Mouse (Mus musculus) C2C12 (cell line): ENCODE results near the gene Slc41a2.

Source experiments
- CTCF ChIP-seq: IDR thresholded peaks from one replicate; pipeline ENCODE4 v1.5.1; 2011; ENCODE audit not compliant: control insufficient read depth, insufficient read depth, insufficient read length
- MAX ChIP-seq: IDR thresholded peaks from one replicate; pipeline ENCODE4 v1.6.1; 2011; ENCODE audit warnings: mild to moderate bottlenecking, control low read depth
- MYOD1 ChIP-seq: IDR thresholded peaks from one replicate; pipeline ENCODE4 v1.6.1; 2011; ENCODE audit warnings: low read depth; ENCODE audit not compliant: control insufficient read depth, insufficient read length
- MYOG ChIP-seq: IDR thresholded peaks from one replicate; pipeline ENCODE4 v1.6.1; 2011; ENCODE audit not compliant: control insufficient read depth, insufficient read length; ENCODE audit errors: extremely low read depth
- USF1 ChIP-seq: IDR thresholded peaks from one replicate; pipeline ENCODE4 v1.6.1; 2011; ENCODE audit warnings: low read depth, mild to moderate bottlenecking, control low read depth, moderate library complexity

DNA sequence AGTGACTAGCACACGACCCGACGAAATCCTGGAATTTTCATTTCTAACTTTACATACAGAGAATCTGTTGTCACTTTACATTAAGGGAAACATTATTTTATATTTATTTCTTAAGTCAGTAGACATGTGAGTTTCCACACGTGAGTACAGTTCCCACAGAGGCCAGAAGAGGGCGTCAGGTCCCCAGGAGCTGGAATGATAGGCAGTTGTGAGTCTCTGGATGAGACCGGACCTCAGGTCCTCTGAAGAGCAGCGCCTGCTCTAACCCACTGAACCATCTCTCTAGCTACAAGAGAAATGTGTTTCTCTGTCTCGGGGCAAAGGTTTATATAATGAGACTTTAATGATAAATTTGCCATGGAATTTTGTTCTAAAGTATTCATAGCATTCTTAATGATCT is 86.3 kb downstream of the Slc41a2 start:
- TF ChIP-seq CTCF (no peak), MYOD1 (no peak), MAX (no peak), MYOG (no peak), USF1 (no peak)
